Mouse (Mus musculus) common myeloid progenitor, adult 5-6 weeks (primary cell): Measurements from ENCODE around the gene Plgrkt. TPM values are rescaled to one million over a fixed set of nuclear protein-coding genes. Genes with fewer than 3 reads are reported as not detected.

ENCODE experiments used
- ATAC-seq: replicated peaks from 2 replicates; pipeline ENCODE4 v1.8.0; 2016; ENCODE audit warnings: low read depth, mild to moderate bottlenecking, moderate TSS enrichment, inconsistent platforms; ENCODE audit not compliant: poor library complexity, severe bottlenecking
- total RNA-seq: library from RNA; stranded (forward); fragments of 200-1000, 187-1606 nt; gene quantifications from 2 replicates; pipeline ENCODE4 v1.2.3, GENCODE M21; 2017

Plgrkt gene
- total RNA-seq, 1 experiment from 2014 or later, result 89.5 TPM

DNA sequence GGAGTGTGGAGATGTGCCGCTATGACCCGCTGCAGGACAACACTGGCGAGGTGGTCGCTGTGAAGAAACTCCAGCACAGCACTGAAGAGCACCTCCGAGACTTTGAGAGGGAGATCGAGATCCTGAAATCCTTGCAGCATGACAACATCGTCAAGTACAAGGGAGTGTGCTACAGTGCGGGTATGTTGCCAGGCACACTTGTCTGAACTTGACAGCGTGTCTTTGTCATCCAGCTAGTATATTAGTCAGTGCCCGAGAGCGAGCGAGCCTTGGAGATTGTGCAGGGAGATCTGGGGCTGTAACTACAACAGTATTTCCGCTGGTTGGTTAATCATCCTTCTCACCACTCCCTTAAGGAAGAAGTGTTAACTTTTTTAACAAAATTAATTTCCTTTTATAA lies 66.3 kb downstream of the Plgrkt start:
- ATAC-seq, result no peak

Other genes starting within 250 kb of the Plgrkt start
- 65.1 and 70.8 TPM in 2 replicates for gene Jak2, start 115.6 kb downstream of the Plgrkt start, total RNA-seq
- gene Insl6, start 42.0 kb downstream of the Plgrkt start, total RNA-seq, result 5.3 and 6.1 TPM in 2 replicates
- not detected in 2 replicates for gene Rln1, start 32.7 kb downstream of the Plgrkt start, total RNA-seq
- gene Cd274, start 65 bp upstream of the Plgrkt start, total RNA-seq, result 6.5 and 12.3 TPM in 2 replicates
- 0.27 and 1.7 TPM in 2 replicates for gene Pdcd1lg2, start 43.5 kb upstream of the Plgrkt start, total RNA-seq
- 20.6 and 26.9 TPM in 2 replicates for gene Ric1, start 154.9 kb upstream of the Plgrkt start, total RNA-seq